Mouse (Mus musculus): ENCODE measurements around the gene Dbx2. TPM values are rescaled to one million over a fixed set of nuclear protein-coding genes. Genes with fewer than 3 reads are reported as not detected.

The Dbx2 gene
- polyA plus RNA-seq, 1 experiment from 2014 or later = not detected

DNA sequence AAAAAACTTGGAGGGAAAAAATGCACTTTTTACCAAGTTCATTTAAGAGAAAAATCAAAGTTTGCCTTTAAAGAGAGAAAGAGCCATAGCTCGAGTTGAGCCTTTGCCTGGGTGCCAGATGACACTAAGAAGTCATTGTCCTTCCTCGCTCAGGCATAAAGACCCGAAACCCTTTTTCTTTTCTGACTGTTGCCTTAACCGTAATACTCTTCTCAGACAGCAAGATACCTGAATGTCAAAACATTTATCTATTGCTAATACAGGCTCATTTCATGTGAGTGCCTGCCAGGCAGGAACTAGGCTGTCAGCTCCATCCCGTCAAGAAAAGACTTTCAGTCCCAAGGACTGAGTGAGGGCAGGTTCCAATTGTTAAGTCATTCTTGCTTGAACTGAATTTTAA, 35.4 kb upstream of the Dbx2 start:
- no peak for ATAC-seq (ENCODE audit: low FRiP score, low TSS enrichment)
- H3K9me3 ChIP-seq (ENCODE audit: control insufficient read depth, low read length) = no peaks in the 10 kb centered on the region
- H3K27me3 ChIP-seq (ENCODE audit: control insufficient read depth, insufficient read depth, low read length) = no peaks in the 10 kb centered on the region
- H3K4me3 ChIP-seq (ENCODE audit: low read depth, low read length) = no peak overlapping the region
- no peak for DNase-seq (ENCODE audit: low spot score)
- WGBS = 54% methylated on average over 5 of the region's 5 CpGs
- H3K4me2 ChIP-seq (replicated peaks; ENCODE audit: low read depth) = no peak overlapping the region
- no peaks in the 10 kb centered on the region for H3K4me1 ChIP-seq (replicated peaks; ENCODE audit: control insufficient read depth, insufficient read depth)
- TF ChIP-seq EP300 (optimal IDR thresholded peaks at IDR 0.05) (no peak), CTCF (IDR thresholded peaks at IDR 0.05; ENCODE audit: low read depth) (no peak)
- no peak overlapping the region for H3K9ac ChIP-seq (ENCODE audit: low read length)
- no peaks in the 10 kb centered on the region for H3K36me3 ChIP-seq (ENCODE audit: control insufficient read depth, insufficient read depth, low read length)
- H3K27ac ChIP-seq (replicated peaks) = no peak overlapping the region

DNA sequence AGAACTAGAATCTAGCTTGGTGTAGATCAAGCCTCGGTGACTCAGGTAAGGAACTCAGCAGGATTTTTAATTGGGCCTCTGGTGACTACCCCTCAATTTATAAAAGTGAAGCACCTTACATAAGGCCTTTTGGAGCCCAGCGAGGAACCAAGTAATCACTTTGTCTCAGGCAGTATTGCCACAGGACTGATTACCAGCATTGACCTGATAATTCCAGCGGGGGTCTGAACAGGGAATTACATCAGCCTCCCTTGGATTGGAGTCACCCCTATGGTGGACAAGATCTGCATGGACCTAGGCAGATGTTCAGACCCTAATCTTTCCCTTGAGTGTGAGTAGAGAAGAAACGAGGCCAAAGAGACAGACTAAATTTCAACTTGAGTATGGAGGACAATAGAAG, 26.9 kb upstream of the Dbx2 start:
- no peak overlapping the region for H3K4me3 ChIP-seq (ENCODE audit: low read depth, low read length)
- no peaks in the 10 kb centered on the region for H3K27me3 ChIP-seq (ENCODE audit: control insufficient read depth, insufficient read depth, low read length)
- no peak overlapping the region for H3K27ac ChIP-seq (replicated peaks)
- ATAC-seq (ENCODE audit: low FRiP score, low TSS enrichment) (no peak), DNase-seq (ENCODE audit: low spot score) (no peak)
- 90% methylated on average over 4 of the region's 4 CpGs for WGBS
- no peaks in the 10 kb centered on the region for H3K4me1 ChIP-seq (replicated peaks; ENCODE audit: control insufficient read depth, insufficient read depth)
- TF ChIP-seq CTCF (IDR thresholded peaks at IDR 0.05; ENCODE audit: low read depth) (no peak), EP300 (optimal IDR thresholded peaks at IDR 0.05) (no peak)
- no peaks in the 10 kb centered on the region for H3K36me3 ChIP-seq (ENCODE audit: control insufficient read depth, insufficient read depth, low read length)
- no peaks in the 10 kb centered on the region for H3K9me3 ChIP-seq (ENCODE audit: control insufficient read depth, low read length)
- no peak overlapping the region for H3K4me2 ChIP-seq (replicated peaks; ENCODE audit: low read depth)
- no peak overlapping the region for H3K9ac ChIP-seq (ENCODE audit: low read length)

DNA sequence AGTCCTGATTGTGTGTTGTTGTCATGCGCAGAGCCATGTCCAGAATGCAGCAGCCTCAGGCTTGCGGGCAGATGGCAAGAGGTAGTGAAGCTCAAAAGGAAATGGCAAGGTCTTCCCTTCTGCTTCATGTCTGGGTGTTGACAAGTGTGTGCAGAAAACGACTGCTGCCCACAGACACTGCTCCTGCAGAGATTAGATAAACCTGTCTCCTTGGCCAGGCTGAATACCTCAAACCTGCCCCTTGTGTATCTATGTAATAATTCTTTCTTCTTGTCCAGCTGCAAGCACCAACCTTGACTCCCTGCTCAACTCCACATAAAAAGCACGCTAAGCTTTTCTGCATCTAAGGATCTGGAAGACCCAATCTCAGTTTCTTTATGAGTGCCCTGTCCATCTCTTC, 19.9 kb upstream of the Dbx2 start:
- no peaks in the 10 kb centered on the region for H3K9me3 ChIP-seq (ENCODE audit: control insufficient read depth, low read length)
- ATAC-seq (ENCODE audit: low FRiP score, low TSS enrichment) = no peak
- no peak for DNase-seq (ENCODE audit: low spot score)
- no peak overlapping the region for H3K9ac ChIP-seq (ENCODE audit: low read length)
- no peaks in the 10 kb centered on the region for H3K36me3 ChIP-seq (ENCODE audit: control insufficient read depth, insufficient read depth, low read length)
- H3K4me2 ChIP-seq (replicated peaks; ENCODE audit: low read depth) = no peak overlapping the region
- H3K4me1 ChIP-seq (replicated peaks; ENCODE audit: control insufficient read depth, insufficient read depth) = no peaks in the 10 kb centered on the region
- H3K27me3 ChIP-seq (ENCODE audit: control insufficient read depth, insufficient read depth, low read length) = no peaks in the 10 kb centered on the region
- H3K4me3 ChIP-seq (ENCODE audit: low read depth, low read length) = no peak overlapping the region
- WGBS = 76% methylated on average over 4 of the region's 4 CpGs
- H3K27ac ChIP-seq (replicated peaks) = no peak overlapping the region
- TF ChIP-seq CTCF (IDR thresholded peaks at IDR 0.05; ENCODE audit: low read depth) = no peak
- no peak for TF ChIP-seq EP300 (optimal IDR thresholded peaks at IDR 0.05)

DNA sequence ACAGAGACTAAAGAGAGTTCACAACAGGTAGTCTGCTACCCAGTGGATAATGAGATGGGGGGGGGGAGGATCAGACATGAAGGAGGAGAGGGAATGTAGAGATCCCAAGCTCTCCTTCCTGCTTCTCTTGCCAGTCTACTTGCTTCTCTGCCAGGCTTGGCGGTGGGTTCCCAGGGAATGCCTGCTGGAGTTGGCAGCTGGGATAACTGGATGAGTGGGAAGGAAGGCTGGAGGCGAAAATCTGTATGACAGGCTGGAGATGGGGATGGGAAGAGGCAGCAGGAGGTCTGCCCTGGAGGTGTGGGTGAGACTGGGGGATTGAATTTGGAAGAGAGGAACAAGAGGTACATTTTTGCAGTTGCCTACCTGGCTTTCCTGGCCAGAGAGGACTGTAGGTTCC, 19.4 kb upstream of the Dbx2 start:
- Histone ChIP-seq H3K9me3 (ENCODE audit: control insufficient read depth, low read length) (no peaks in the 10 kb centered on the region), H3K36me3 (ENCODE audit: control insufficient read depth, insufficient read depth, low read length) (no peaks in the 10 kb centered on the region), H3K9ac (ENCODE audit: low read length) (no peak overlapping the region), H3K27ac (replicated peaks) (no peak overlapping the region), H3K27me3 (ENCODE audit: control insufficient read depth, insufficient read depth, low read length) (no peaks in the 10 kb centered on the region), H3K4me2 (replicated peaks; ENCODE audit: low read depth) (no peak overlapping the region), H3K4me3 (ENCODE audit: low read depth, low read length) (no peak overlapping the region), H3K4me1 (replicated peaks; ENCODE audit: control insufficient read depth, insufficient read depth) (no peaks in the 10 kb centered on the region)
- no peak for ATAC-seq (ENCODE audit: low FRiP score, low TSS enrichment)
- 91% methylated on average over 2 of the region's 2 CpGs for WGBS
- TF ChIP-seq EP300 (optimal IDR thresholded peaks at IDR 0.05) (no peak), CTCF (IDR thresholded peaks at IDR 0.05; ENCODE audit: low read depth) (no peak)
- no peak for DNase-seq (ENCODE audit: low spot score)

DNA sequence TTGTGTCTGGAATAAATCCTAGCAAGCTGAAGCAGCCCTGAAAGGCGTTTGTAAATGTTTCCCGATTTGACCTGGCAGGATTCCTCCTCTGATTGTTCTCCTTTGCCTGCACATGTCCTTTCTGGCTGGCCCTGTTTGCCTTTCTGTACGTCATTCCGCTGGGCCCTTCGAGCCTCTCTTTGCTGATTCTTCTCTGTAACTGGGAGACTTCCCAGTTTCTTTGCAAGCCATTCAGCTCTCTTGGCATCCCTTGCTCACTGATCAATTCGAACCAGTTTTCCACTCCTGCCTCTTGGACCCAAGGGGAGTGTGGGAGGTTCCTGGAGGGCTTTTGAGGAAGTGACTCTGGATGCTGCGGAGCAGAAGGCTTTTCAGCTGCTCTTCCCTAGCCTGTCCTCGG, 11.4 kb upstream of the Dbx2 start:
- ATAC-seq (ENCODE audit: low FRiP score, low TSS enrichment) (no peak), DNase-seq (ENCODE audit: low spot score) (no peak)
- Histone ChIP-seq H3K27me3 (ENCODE audit: control insufficient read depth, insufficient read depth, low read length) (no peaks in the 10 kb centered on the region), H3K4me1 (replicated peaks; ENCODE audit: control insufficient read depth, insufficient read depth) (no peaks in the 10 kb centered on the region), H3K27ac (replicated peaks) (no peak overlapping the region), H3K9me3 (ENCODE audit: control insufficient read depth, low read length) (no peaks in the 10 kb centered on the region), H3K36me3 (ENCODE audit: control insufficient read depth, insufficient read depth, low read length) (no peaks in the 10 kb centered on the region), H3K4me2 (replicated peaks; ENCODE audit: low read depth) (no peak overlapping the region), H3K4me3 (ENCODE audit: low read depth, low read length) (no peak overlapping the region), H3K9ac (ENCODE audit: low read length) (no peak overlapping the region)
- 16% methylated on average over 8 of the region's 8 CpGs for WGBS
- no peak for TF ChIP-seq EP300 (optimal IDR thresholded peaks at IDR 0.05)
- TF ChIP-seq CTCF (IDR thresholded peaks at IDR 0.05; ENCODE audit: low read depth) = no peak

DNA sequence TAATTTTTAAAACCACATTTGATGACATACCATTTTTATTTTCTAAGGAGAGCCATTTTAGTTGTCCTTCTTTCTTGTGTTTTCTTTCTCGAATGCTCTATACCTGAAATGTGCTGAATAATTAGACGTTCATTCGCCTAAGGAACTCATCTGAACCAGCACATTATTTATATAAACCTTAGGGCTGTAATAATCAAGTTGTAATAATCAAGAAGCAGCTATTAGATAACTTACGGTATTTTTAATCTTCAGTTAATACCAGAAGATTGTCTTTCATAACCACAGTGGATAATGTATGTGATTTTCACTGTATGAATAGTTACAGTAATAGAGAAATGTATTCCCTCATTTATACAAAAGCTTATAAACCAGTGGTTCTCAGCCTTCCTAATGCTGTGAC, 9.2 kb upstream of the Dbx2 start:
- no peak for TF ChIP-seq CTCF (IDR thresholded peaks at IDR 0.05; ENCODE audit: low read depth)
- no peak for TF ChIP-seq EP300 (optimal IDR thresholded peaks at IDR 0.05)
- Histone ChIP-seq H3K27me3 (ENCODE audit: control insufficient read depth, insufficient read depth, low read length) (no peaks in the 10 kb centered on the region), H3K9me3 (ENCODE audit: control insufficient read depth, low read length) (no peaks in the 10 kb centered on the region), H3K4me1 (replicated peaks; ENCODE audit: control insufficient read depth, insufficient read depth) (no peaks in the 10 kb centered on the region), H3K36me3 (ENCODE audit: control insufficient read depth, insufficient read depth, low read length) (no peaks in the 10 kb centered on the region), H3K9ac (ENCODE audit: low read length) (no peak overlapping the region), H3K4me3 (ENCODE audit: low read depth, low read length) (no peak overlapping the region), H3K4me2 (replicated peaks; ENCODE audit: low read depth) (no peak overlapping the region), H3K27ac (replicated peaks) (no peak overlapping the region)
- DNase-seq (ENCODE audit: low spot score) (no peak), ATAC-seq (ENCODE audit: low FRiP score, low TSS enrichment) (no peak)
- 67% methylated on average over 4 of the region's 4 CpGs for WGBS
